Mouse (Mus musculus) forebrain, embryonic 10.5 days (tissue): ENCODE data around the gene Lrrc56. TPM values are rescaled to one million over a fixed set of nuclear protein-coding genes. Genes with fewer than 3 reads are reported as not detected.

ENCODE experiments used
- DNase-seq: peaks from one replicate; pipeline ENCODE4 v3.0.0-alpha.2; 2017; ENCODE audit warnings: low spot score; ENCODE audit errors: extremely low spot score
- H3K27ac ChIP-seq: fragments of 300-500 bp; sonication (generic); 2 replicates; pipeline ENCODE4 v1.5.1; 2016; ENCODE audit warnings: mild to moderate bottlenecking
- H3K27me3 ChIP-seq: fragments of 300-500 bp; sonication (generic); 2 replicates; pipeline ENCODE4 v1.6.1; 2016; ENCODE audit warnings: mild to moderate bottlenecking; ENCODE audit not compliant: poor library complexity, severe bottlenecking
- H3K36me3 ChIP-seq: fragments of 300-500 bp; sonication (generic); replicated peaks from 2 replicates; pipeline ENCODE4 v1.6.1; 2016; ENCODE audit warnings: mild to moderate bottlenecking, moderate library complexity
- H3K4me1 ChIP-seq: fragments of 300-500 bp; sonication (generic); 2 replicates; pipeline ENCODE4 v1.6.1; 2016
- H3K4me3 ChIP-seq: fragments of 300-500 bp; sonication (generic); 2 replicates; pipeline ENCODE4 v1.5.1; 2016; ENCODE audit warnings: mild to moderate bottlenecking, moderate library complexity
- H3K9me3 ChIP-seq: fragments of 300-500 bp; sonication (generic); 2 replicates; pipeline ENCODE4 v1.6.1; 2016; ENCODE audit warnings: mild to moderate bottlenecking, moderate library complexity
- WGBS: fragments of 180-500 bp; shearing (Covaris S2); methylation state at CpG from one replicate; pipeline ENCODE4 v1.1.7; 2016; 5-methylcytosine and 5-hydroxymethylcytosine counted together
- polyA plus RNA-seq: library from polyadenylated mRNA; unstranded; fragments of >200 nt; fragmentation: Nextera tagmentation; extraction: Ambion mirVana; gene quantifications from 2 replicates; pipeline ENCODE4 v1.2.1, GENCODE M21; 2016

The Lrrc56 gene
- 15.5 and 15.6 TPM in 2 replicates for polyA plus RNA-seq

GRCm38 (mm10) chr7:141193948-141194347, at the start of gene Lrrc56, which contains the start of gene Hras:
Lrrc56 (plus strand) TSS chr7:141194157.
Hras (minus strand) TSS chr7:141194005.
- Histone ChIP-seq H3K36me3 (peaks cover 42% of the 10 kb centered on the region), H3K27me3 (no peaks in the 10 kb centered on the region), H3K27ac (peak within 1 kb of the TSS; percentile 94), H3K4me1 (peaks cover 51% of the 10 kb centered on the region), H3K4me3 (peak within 1 kb of the TSS; percentile 92), H3K9me3 (no peaks in the 10 kb centered on the region)
- DNase-seq: peak; percentile 99
- WGBS: under 1% methylated on average over 33 of the region's 39 CpGs

GRCm38 (mm10) chr7:141144650-141145049, 49.3 kb upstream of the Lrrc56 start:
- Histone ChIP-seq H3K27ac (no peak overlapping the region), H3K4me3 (no peak overlapping the region), H3K9me3 (no peaks in the 10 kb centered on the region), H3K27me3 (no peaks in the 10 kb centered on the region), H3K36me3 (peaks cover 82% of the 10 kb centered on the region), H3K4me1 (no peaks in the 10 kb centered on the region)
- WGBS: 93% methylated on average over 3 of the region's 3 CpGs
- no peak for DNase-seq

GRCm38 (mm10) chr7:141145403-141145802, 48.6 kb upstream of the Lrrc56 start:
- WGBS: 68% methylated on average over 1 of the region's 1 CpGs
- no peak overlapping the region for H3K27ac ChIP-seq
- peaks cover 75% of the 10 kb centered on the region for H3K36me3 ChIP-seq
- no peak overlapping the region for H3K4me3 ChIP-seq
- DNase-seq: no peak
- no peaks in the 10 kb centered on the region for H3K4me1 ChIP-seq
- no peaks in the 10 kb centered on the region for H3K9me3 ChIP-seq
- no peaks in the 10 kb centered on the region for H3K27me3 ChIP-seq

- H3K27me3 ChIP-seq: no peaks in the 10 kb centered on the region
- no peaks in the 10 kb centered on the region for H3K4me1 ChIP-seq
- H3K9me3 ChIP-seq: no peaks in the 10 kb centered on the region
- no peak overlapping the region for H3K27ac ChIP-seq
- 95% methylated on average over 12 of the region's 12 CpGs for WGBS
- no peak overlapping the region for H3K4me3 ChIP-seq
- DNase-seq: no peak
- peaks cover 82% of the 10 kb centered on the region for H3K36me3 ChIP-seq
Observed at GRCm38 (mm10) chr7:141146043-141146595, 47.8 kb upstream of the Lrrc56 start.

GRCm38 (mm10) chr7:141147044-141147443, 46.9 kb upstream of the Lrrc56 start:
- no peak for DNase-seq
- WGBS: 92% methylated on average over 6 of the region's 6 CpGs
- Histone ChIP-seq H3K27me3 (no peaks in the 10 kb centered on the region), H3K4me1 (no peaks in the 10 kb centered on the region), H3K4me3 (no peak overlapping the region), H3K27ac (no peak overlapping the region), H3K36me3 (peaks cover 88% of the 10 kb centered on the region), H3K9me3 (no peaks in the 10 kb centered on the region)

GRCm38 (mm10) chr7:141148639-141149038, 45.3 kb upstream of the Lrrc56 start:
- H3K9me3 ChIP-seq: no peaks in the 10 kb centered on the region
- no peaks in the 10 kb centered on the region for H3K4me1 ChIP-seq
- H3K27ac ChIP-seq: no peak overlapping the region
- WGBS: 87% methylated on average over 4 of the region's 4 CpGs
- no peak overlapping the region for H3K4me3 ChIP-seq
- H3K36me3 ChIP-seq: peaks cover 88% of the 10 kb centered on the region
- DNase-seq: no peak
- no peaks in the 10 kb centered on the region for H3K27me3 ChIP-seq

GRCm38 (mm10) chr7:141155362-141155761, 38.6 kb upstream of the Lrrc56 start:
- H3K4me3 ChIP-seq: no peak overlapping the region
- H3K4me1 ChIP-seq: no peaks in the 10 kb centered on the region
- peaks cover 90% of the 10 kb centered on the region for H3K36me3 ChIP-seq
- WGBS: 95% methylated on average over 9 of the region's 9 CpGs
- H3K27ac ChIP-seq: no peak overlapping the region
- H3K27me3 ChIP-seq: no peaks in the 10 kb centered on the region
- H3K9me3 ChIP-seq: no peaks in the 10 kb centered on the region
- no peak for DNase-seq

GRCm38 (mm10) chr7:141164397-141164796, 29.6 kb upstream of the Lrrc56 start:
- Histone ChIP-seq H3K4me3 (no peak overlapping the region), H3K27ac (no peak overlapping the region), H3K36me3 (peaks cover 66% of the 10 kb centered on the region), H3K4me1 (peaks cover 22% of the 10 kb centered on the region), H3K9me3 (no peaks in the 10 kb centered on the region), H3K27me3 (0 out of 2 replicates have a peak, but pooled peaks cover 5% of the 10 kb centered on the region)
- 93% methylated on average over 7 of the region's 7 CpGs for WGBS
- no peak for DNase-seq

- H3K27me3 ChIP-seq: 0 out of 2 replicates have a peak, but pooled peaks cover 9% of the 10 kb centered on the region
- H3K4me3 ChIP-seq: no peak overlapping the region
- H3K9me3 ChIP-seq: no peaks in the 10 kb centered on the region
- peaks cover 22% of the 10 kb centered on the region for H3K4me1 ChIP-seq
- H3K36me3 ChIP-seq: peaks cover 62% of the 10 kb centered on the region
- WGBS: 86% methylated on average over 6 of the region's 6 CpGs
- no peak for DNase-seq
- H3K27ac ChIP-seq: no peak overlapping the region
Observed at GRCm38 (mm10) chr7:141164850-141165249, 29.1 kb upstream of the Lrrc56 start.

GRCm38 (mm10) chr7:141167901-141168517, 25.9 kb upstream of the Lrrc56 start:
- H3K36me3 ChIP-seq: peaks cover 31% of the 10 kb centered on the region
- peak overlapping the region; percentile 54 for H3K4me3 ChIP-seq
- no peak for DNase-seq
- WGBS: 20% methylated on average over 7 of the region's 7 CpGs
- H3K27me3 ChIP-seq: 0 out of 2 replicates have a peak, but pooled peaks cover 9% of the 10 kb centered on the region
- peak overlapping the region; percentile 77 for H3K27ac ChIP-seq
- H3K4me1 ChIP-seq: peaks cover 37% of the 10 kb centered on the region
- H3K9me3 ChIP-seq: no peaks in the 10 kb centered on the region

GRCm38 (mm10) chr7:141168518-141168953, 25.4 kb upstream of the Lrrc56 start:
- peaks cover 26% of the 10 kb centered on the region for H3K36me3 ChIP-seq
- WGBS: 1% methylated on average over 22 of the region's 22 CpGs
- peak overlapping the region; percentile 77 for H3K27ac ChIP-seq
- peaks cover 42% of the 10 kb centered on the region for H3K4me1 ChIP-seq
- H3K4me3 ChIP-seq: peak overlapping the region; percentile 54
- H3K27me3 ChIP-seq: 0 out of 2 replicates have a peak, but pooled peaks cover 9% of the 10 kb centered on the region
- DNase-seq: peak; percentile 43
- H3K9me3 ChIP-seq: no peaks in the 10 kb centered on the region

GRCm38 (mm10) chr7:141169300-141169699, 24.7 kb upstream of the Lrrc56 start:
- Histone ChIP-seq H3K27ac (no peak overlapping the region), H3K9me3 (no peaks in the 10 kb centered on the region), H3K27me3 (0 out of 2 replicates have a peak, but pooled peaks cover 9% of the 10 kb centered on the region), H3K36me3 (peaks cover 18% of the 10 kb centered on the region), H3K4me3 (no peak overlapping the region), H3K4me1 (peaks cover 42% of the 10 kb centered on the region)
- DNase-seq: no peak
- WGBS: 98% methylated on average over 1 of the region's 1 CpGs

- Histone ChIP-seq H3K9me3 (no peaks in the 10 kb centered on the region), H3K4me1 (peaks cover 42% of the 10 kb centered on the region), H3K27ac (no peak overlapping the region), H3K4me3 (no peak overlapping the region), H3K36me3 (peaks cover 12% of the 10 kb centered on the region), H3K27me3 (0 out of 2 replicates have a peak, but pooled peaks cover 9% of the 10 kb centered on the region)
- no peak for DNase-seq
Observed at GRCm38 (mm10) chr7:141169866-141170265, 24.1 kb upstream of the Lrrc56 start.
